Mouse (Mus musculus) kidney, adult 2 months (tissue): ENCODE measurements around the gene Crocc.

Source experiments
- CTCF ChIP-seq: fragments of 200-500 bp; conservative IDR thresholded peaks from 2 replicates; pipeline ENCODE4 v1.5.1; 2011; ENCODE audit warnings: low read depth, mild to moderate bottlenecking, control low read depth, low read length, moderate library complexity, mixed read lengths; ENCODE audit not compliant: insufficient read depth, insufficient read length
- POLR2A ChIP-seq: fragments of 200-500 bp; IDR thresholded peaks from one replicate; pipeline ENCODE4 v1.6.1; 2011; ENCODE audit warnings: low read depth, low read length, control low read depth

- TF ChIP-seq CTCF (no peak), POLR2A (no peak)
These were observed 6.6 kb upstream of the Crocc start for GRCm38 (mm10) chr4:141066709-141067515.
